Mouse (Mus musculus) gastrocnemius, postnatal 14 days (tissue): ENCODE measurements at regions not wholly inside any gene's neighbourhood (a gene's known extent, or its start where the extent isn't known, plus 50 kb on each side); places are given as distances from the start of the nearest gene placed in this dataset.
A peak's percentile ranks its signal among the peaks of the same experiment; 100 is the strongest.

Experiments used
- DNase-seq: peaks from one replicate; pipeline ENCODE4 v3.0.0; 2021; ENCODE audit warnings: mixed read lengths
- intact Hi-C: fragments of 180-260 bp; cut with DNase I; formaldehyde crosslinking; loops from one replicate; pipeline ENCODE4 v1.15.1; 2025; ENCODE audit warnings: low total_unique reads

GRCm38 (mm10) chr14:24081911-24082558 is 67.7 kb upstream of the Kcnma1 start:
- peak; percentile 71 for DNase-seq
- intact Hi-C loops, result no loop called here

GRCm38 (mm10) chr14:24068693-24069092 is 54.4 kb upstream of the Kcnma1 start:
- intact Hi-C loops, result loop anchor here (5.0 kb wide), 2 partner anchors 64 to 209 kb away; no protein-coding TSS in a partner anchor
- DNase-seq, result no peak

- intact Hi-C loops, result loop anchor here (5.0 kb wide), 2 partner anchors 65 to 210 kb away; no protein-coding TSS in a partner anchor
- peak; percentile 62 for DNase-seq
These were observed 53.4 kb upstream of the Kcnma1 start for GRCm38 (mm10) chr14:24067657-24068056.

GRCm38 (mm10) chr14:24065231-24065767 is 51.0 kb upstream of the Kcnma1 start:
- intact Hi-C loops, result loop anchor here (5.0 kb wide), 2 partner anchors 67 to 212 kb away; no protein-coding TSS in a partner anchor
- DNase-seq, result no peak
